Mouse (Mus musculus) thymus, adult 2 months (tissue): ENCODE data around the gene Calcoco1. TPM values are rescaled to one million over a fixed set of nuclear protein-coding genes. Genes with fewer than 3 reads are reported as not detected.
A peak's percentile ranks its signal among the peaks of the same experiment; 100 is the strongest.
"Not testable (repeated sequence)": the region's sequence is repeated elsewhere in the genome, so short reads cannot be mapped to it uniquely, and the experiment has no call there.

Experiments used
- DNase-seq: peaks from one replicate; pipeline ENCODE4 v3.0.0; 2021
- H3K27ac ChIP-seq: fragments of 200-500 bp; 2 replicates; pipeline ENCODE4 v1.5.1; 2012; ENCODE audit warnings: low read length, control low read depth; ENCODE audit not compliant: control insufficient read depth, insufficient read depth
- H3K27me3 ChIP-seq: fragments of 200-500 bp; 2 replicates; pipeline ENCODE4 v1.6.1; 2012; ENCODE audit warnings: mild to moderate bottlenecking, low read length, moderate library complexity, mixed read lengths; ENCODE audit not compliant: control insufficient read depth, insufficient read depth
- H3K36me3 ChIP-seq: fragments of 200-500 bp; 2 replicates; pipeline ENCODE4 v1.6.1; 2012; ENCODE audit warnings: mild to moderate bottlenecking, low read length, moderate library complexity; ENCODE audit not compliant: control insufficient read depth, insufficient read depth
- H3K4me1 ChIP-seq: fragments of 200-500 bp; replicated peaks from 2 replicates; pipeline ENCODE4 v1.6.1; 2012; ENCODE audit warnings: low read length; ENCODE audit not compliant: control insufficient read depth, insufficient read depth
- H3K4me3 ChIP-seq: fragments of 200-500 bp; 2 replicates; pipeline ENCODE4 v1.5.1; 2012; ENCODE audit warnings: mild to moderate bottlenecking, low read length, control low read depth, moderate library complexity; ENCODE audit not compliant: control insufficient read depth, insufficient read depth
- CTCF ChIP-seq: fragments of 200-500 bp; IDR thresholded peaks from 2 replicates; pipeline ENCODE4 v1.5.1; 2012; ENCODE audit warnings: mild to moderate bottlenecking, control low read depth, low read length, moderate library complexity, borderline replicate concordance; ENCODE audit not compliant: control insufficient read depth, poor library complexity, insufficient read depth; ENCODE audit errors: extremely low read depth
- POLR2A ChIP-seq: fragments of 200-500 bp; IDR thresholded peaks from 2 replicates; pipeline ENCODE4 v1.6.1; 2012; ENCODE audit warnings: mild to moderate bottlenecking, low read length, control low read depth, moderate library complexity; ENCODE audit not compliant: control insufficient read depth, poor library complexity, insufficient read depth; ENCODE audit errors: extremely low read depth
- WGBS: fragments of 180-500 bp; shearing (Covaris S2); methylation state at CpG from one replicate; pipeline ENCODE4 v1.1.7; 2018; 5-methylcytosine and 5-hydroxymethylcytosine counted together
- polyA plus RNA-seq: library from polyadenylated mRNA; depleted of rRNA; stranded (reverse); fragments of >200 nt; gene quantifications from 2 replicates; pipeline ENCODE4 v1.2.3, GENCODE M21; 2012; rRNA removed

Gene Calcoco1
- polyA plus RNA-seq, 1 experiment = 77.5 TPM

DNA sequence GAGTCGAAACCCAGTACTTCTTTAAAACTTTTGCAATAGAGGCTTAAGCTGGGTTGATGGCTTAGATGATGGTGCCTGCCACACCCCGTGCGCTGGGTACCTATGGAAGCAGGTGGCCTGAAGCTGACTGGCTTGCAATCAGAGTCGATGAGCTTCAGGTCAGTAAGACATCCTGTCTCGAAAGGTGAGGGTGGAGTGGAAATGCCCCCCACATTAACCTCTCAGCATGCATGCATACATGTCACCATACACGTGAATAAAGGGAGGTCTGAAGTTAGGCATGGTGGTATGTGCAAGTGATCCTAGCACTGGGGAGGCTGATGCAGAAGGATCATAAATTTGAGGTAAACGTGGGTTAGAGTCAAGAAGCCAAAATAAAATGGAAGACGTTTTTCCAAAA, 52.4 kb downstream of the Calcoco1 start:
- no peak overlapping the region for H3K27ac ChIP-seq
- TF ChIP-seq CTCF = no peak
- TF ChIP-seq POLR2A = no peak
- no peak overlapping the region for H3K4me3 ChIP-seq
- no peak for DNase-seq
- peaks cover 12% of the 10 kb centered on the region for H3K27me3 ChIP-seq
- peaks cover 18% of the 10 kb centered on the region for H3K36me3 ChIP-seq
- peaks cover 15% of the 10 kb centered on the region for H3K4me1 ChIP-seq
- WGBS = 88% methylated on average over 8 of the region's 8 CpGs

DNA sequence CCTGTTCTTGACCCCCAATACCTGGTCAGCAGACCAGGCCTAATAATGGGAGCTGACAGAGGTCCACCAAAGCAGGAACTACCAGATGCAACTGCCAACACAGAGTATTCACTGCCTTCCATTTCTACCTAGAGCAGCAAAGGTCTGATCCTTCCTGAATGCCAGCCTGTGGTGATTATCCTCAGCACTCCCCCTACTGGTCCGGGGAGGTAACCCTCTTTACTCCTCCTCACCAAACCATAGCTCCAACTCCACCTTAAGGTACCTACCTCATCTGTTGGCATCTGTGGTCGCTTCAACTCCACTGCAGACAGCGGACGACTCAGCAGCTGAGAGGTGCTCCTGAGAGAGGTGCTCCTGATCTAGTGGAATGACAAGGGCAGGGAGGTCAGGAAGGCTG, 56.5 kb downstream of the Calcoco1 start:
- H3K27ac ChIP-seq = no peak overlapping the region
- peak; percentile 72 for DNase-seq
- 19% methylated on average over 4 of the region's 4 CpGs for WGBS
- H3K36me3 ChIP-seq = peaks cover 55% of the 10 kb centered on the region
- H3K27me3 ChIP-seq = no peaks in the 10 kb centered on the region
- peaks cover 6% of the 10 kb centered on the region; the same call in 1 of the 2 replicates for H3K4me1 ChIP-seq
- TF ChIP-seq POLR2A (no peak), CTCF (no peak)
- H3K4me3 ChIP-seq = no peak overlapping the region

DNA sequence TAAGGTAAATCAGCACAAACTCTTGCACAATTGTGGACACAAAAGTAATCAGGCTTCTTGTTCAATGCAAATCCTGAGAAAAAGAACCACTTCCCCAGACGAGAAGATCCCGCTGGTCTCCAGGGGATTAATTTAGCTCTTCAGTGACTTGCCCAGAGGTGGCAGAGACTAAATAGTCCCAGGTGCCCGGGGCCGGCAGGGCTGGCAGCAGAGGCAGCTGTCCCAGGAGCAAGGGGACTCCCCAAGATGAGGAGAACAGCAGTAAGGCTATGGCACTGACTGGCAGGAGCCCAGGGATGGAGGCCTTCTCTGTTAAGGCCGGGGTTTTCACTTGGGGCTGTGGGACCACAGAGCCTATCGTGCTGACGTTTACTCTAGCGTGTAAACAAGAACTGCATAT, 58.2 kb downstream of the Calcoco1 start:
- H3K36me3 ChIP-seq = peaks cover 55% of the 10 kb centered on the region
- 95% methylated on average over 8 of the region's 8 CpGs for WGBS

DNA sequence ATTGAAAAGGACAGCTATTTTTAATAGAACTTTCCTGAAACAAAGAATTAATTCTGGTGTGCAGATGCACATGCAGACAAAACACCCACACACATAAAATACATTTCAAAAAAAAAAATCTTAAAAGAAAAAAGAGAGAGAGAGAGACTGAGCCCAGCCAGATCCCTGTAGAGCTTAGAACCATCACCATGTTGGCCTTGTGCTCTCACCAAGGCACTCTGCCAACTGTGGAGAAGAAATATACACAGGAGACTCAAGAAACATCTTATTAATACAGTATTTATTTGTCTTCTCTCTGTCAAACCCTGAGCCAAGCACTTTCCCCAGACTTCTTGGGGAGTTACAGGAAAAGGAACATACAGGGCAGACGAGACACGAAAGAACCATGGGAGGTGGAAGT, 59.4 kb downstream of the Calcoco1 start:
- not testable (repeated sequence) for DNase-seq, H3K27me3 ChIP-seq, H3K27ac ChIP-seq, H3K4me3 ChIP-seq, H3K4me1 ChIP-seq
- peaks cover 55% of the 10 kb centered on the region for H3K36me3 ChIP-seq
- WGBS = 94% methylated on average over 2 of the region's 2 CpGs

More for the DNA sequence above, 58.2 kb downstream of the Calcoco1 start:
- no peak overlapping the region for H3K4me3 ChIP-seq
- no peak overlapping the region for H3K27ac ChIP-seq
- no peak for DNase-seq
- no peaks in the 10 kb centered on the region for H3K4me1 ChIP-seq
- TF ChIP-seq CTCF (no peak), POLR2A (no peak)
- H3K27me3 ChIP-seq = no peaks in the 10 kb centered on the region

DNA sequence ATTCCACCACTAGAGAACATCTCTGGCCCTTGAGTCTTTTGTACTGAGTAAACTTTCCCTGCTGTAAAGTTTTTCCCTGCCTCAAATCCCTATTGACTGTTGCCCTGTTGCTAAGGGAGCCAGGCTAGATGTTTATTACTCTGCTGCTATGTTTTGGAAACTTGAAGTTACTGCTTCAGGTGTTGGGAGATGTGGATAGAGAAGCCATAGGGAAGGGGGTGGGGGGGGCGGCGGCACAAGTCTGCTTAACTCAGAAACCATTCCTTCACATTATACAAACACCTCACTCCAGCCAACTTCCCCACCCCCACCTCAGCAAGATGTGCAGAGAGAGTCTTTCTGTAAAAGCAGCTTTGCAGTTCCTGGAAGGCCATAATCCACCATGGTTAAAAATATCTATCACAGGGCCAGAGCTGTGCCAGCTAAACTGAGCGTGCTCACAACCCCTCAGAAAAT, 64.0 kb downstream of the Calcoco1 start:
- Histone ChIP-seq H3K27ac (no peak overlapping the region), H3K4me3 (no peak overlapping the region), H3K4me1 (no peaks in the 10 kb centered on the region), H3K36me3 (peaks cover 21% of the 10 kb centered on the region), H3K27me3 (no peaks in the 10 kb centered on the region)
- DNase-seq = no peak
- WGBS = 88% methylated on average over 3 of the region's 3 CpGs
- TF ChIP-seq CTCF (no peak), POLR2A (no peak)

Other genes with a start within 250 kb of the Calcoco1 start
- gene Gm10337, start 218.5 kb downstream of the Calcoco1 start, polyA plus RNA-seq = not detected in 2 replicates
- 11.3 and 12.7 TPM in 2 replicates for gene Map3k12, start 205.1 kb downstream of the Calcoco1 start, polyA plus RNA-seq
- 133 and 166 TPM in 2 replicates for gene Tarbp2, start 204.0 kb downstream of the Calcoco1 start, polyA plus RNA-seq
- gene Npff, start 197.2 kb downstream of the Calcoco1 start, polyA plus RNA-seq = 10.8 and 11.7 TPM in 2 replicates
- gene Gm28047, start 97.1 kb downstream of the Calcoco1 start, polyA plus RNA-seq = not detected in 2 replicates
- gene Atf7, start 96.7 kb downstream of the Calcoco1 start, polyA plus RNA-seq = 129 and 140 TPM in 2 replicates
- 378 and 434 TPM in 2 replicates for gene Atp5g2, start 49.8 kb downstream of the Calcoco1 start, polyA plus RNA-seq
- gene Hoxc13, start 198.9 kb upstream of the Calcoco1 start, polyA plus RNA-seq = not detected in 2 replicates
- 0.17 TPM in 1 of 2 replicates, not detected in the other for gene Hoxc12, start 214.6 kb upstream of the Calcoco1 start, polyA plus RNA-seq
- 0.60 and 0.66 TPM in 2 replicates for gene Hoxc11, start 232.2 kb upstream of the Calcoco1 start, polyA plus RNA-seq
- 0.10 and 0.15 TPM in 2 replicates for gene Hoxc10, start 244.6 kb upstream of the Calcoco1 start, polyA plus RNA-seq
- 0.15 and 0.32 TPM in 2 replicates for gene Hoxc5, start 245.3 kb upstream of the Calcoco1 start, polyA plus RNA-seq